Mouse (Mus musculus): ENCODE measurements around the gene Lix1.

Lix1 gene

GRCm38 (mm10) chr17:17498848-17499247, 96.4 kb downstream of the Lix1 start:
- DNase-seq: no peak

GRCm38 (mm10) chr17:17499278-17499677, 96.8 kb downstream of the Lix1 start:
- DNase-seq: no peak

- DNase-seq: no peak
Observed at GRCm38 (mm10) chr17:17506677-17507076, 104.2 kb downstream of the Lix1 start.

Data from right cerebral cortex, postnatal 4 days (tissue).